Mouse (Mus musculus): ENCODE results near the gene Tmem40. TPM values are rescaled to one million over a fixed set of nuclear protein-coding genes. Genes with fewer than 3 reads are reported as not detected.

Tmem40 gene
- total and polyA plus RNA-seq, 3 experiments, result 13.8 to 16.4 TPM; not detected in 1

GRCm38 (mm10) chr6:115690105-115690504 lies 72.1 kb downstream of the Tmem40 start (continued):
- TF ChIP-seq CHD2 (IDR thresholded peaks at IDR 0.05; ENCODE audit: low read length) (no peak), MYB (IDR thresholded peaks at IDR 0.05; ENCODE audit: low read depth, low read length) (no peak), NELFE (IDR thresholded peaks at IDR 0.05; ENCODE audit: low read depth, low read length) (no peak), RCOR1 (IDR thresholded peaks at IDR 0.05; ENCODE audit: low read depth, low read length) (0 out of 2 replicates have a peak, but pooled peaks have one; percentile 27)

DNA sequence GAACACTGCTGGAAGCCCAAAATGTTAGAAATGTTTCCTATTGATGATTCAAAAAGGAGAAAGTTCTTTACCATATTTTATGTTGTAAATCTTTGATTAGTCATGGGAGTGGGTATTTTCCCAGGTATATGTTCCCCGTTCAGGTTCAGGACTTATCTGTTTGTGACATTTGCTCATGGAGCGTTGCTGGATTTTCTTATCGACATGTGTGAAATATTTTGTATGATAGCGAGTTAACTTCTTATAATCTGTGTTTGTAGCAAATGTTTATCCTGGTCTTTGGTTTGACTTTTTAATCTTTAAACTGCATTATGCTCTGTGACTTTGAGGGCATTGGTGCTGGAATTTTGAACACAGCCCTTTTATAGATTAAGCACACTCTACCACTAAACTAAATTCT lies 73.6 kb downstream of the Tmem40 start:
- Histone ChIP-seq H3K27me3 (ENCODE audit: control insufficient read depth in 1 of 2, insufficient read depth in 2 of 2, low read length in 2 of 2) (no peaks in the 10 kb centered on the region), H3K9ac (ENCODE audit: control insufficient read depth, low read depth, low read length, poor library complexity, severe bottlenecking) (no peak overlapping the region), H3K36me3 (ENCODE audit: control insufficient read depth in 1 of 2, insufficient read depth in 2 of 2, low read length in 2 of 2) (peaks cover 0 to 24% of the 10 kb centered on the region in 2 experiments; a peak in 2 of 4 replicates), H3K4me1 (ENCODE audit: control insufficient read depth in 1 of 2, insufficient read depth in 2 of 2, low read length in 2 of 2) (peaks cover 11 to 32% of the 10 kb centered on the region in 2 experiments), H3K79me2 (ENCODE audit: control insufficient read depth, insufficient read depth, low read length, poor library complexity) (no peaks in the 10 kb centered on the region), H3K4me3 (ENCODE audit: control insufficient read depth in 1 of 2, insufficient read depth in 1 of 2, low read depth in 2 of 2, low read length in 2 of 2) (no peak overlapping the region), H3K27ac (ENCODE audit: control insufficient read depth, low read depth, low read length) (no peak overlapping the region), H3K9me3 (replicated peaks; ENCODE audit: insufficient read depth, low read length) (no peaks in the 10 kb centered on the region)
- DNase-seq (ENCODE audit: low read depth, low spot score), result no peak
- TF ChIP-seq EP300 (IDR thresholded peaks at IDR 0.05; ENCODE audit: low read depth in 1 of 2, low read length in 2 of 2), result peak; percentile 39 to 69; a peak in 3 of 4 replicates
- no peak for TF ChIP-seq MYC (IDR thresholded peaks at IDR 0.05; ENCODE audit: low read depth, low read length)
- TF ChIP-seq RCOR1 (IDR thresholded peaks at IDR 0.05; ENCODE audit: low read depth, low read length), result peak; percentile 66
- no peak for TF ChIP-seq GABPA (IDR thresholded peaks at IDR 0.05; ENCODE audit: low read depth, low read length)
- TF ChIP-seq MXI1 (IDR thresholded peaks at IDR 0.05; ENCODE audit: low read depth, low read length), result no peak
- peak; percentile 77 for TF ChIP-seq TCF12 (IDR thresholded peaks at IDR 0.05; ENCODE audit: low read depth, low read length)
- no peak for TF ChIP-seq UBTF (IDR thresholded peaks at IDR 0.05; ENCODE audit: borderline replicate concordance, insufficient read depth, low read depth, low read length)
- no peak for TF ChIP-seq POLR2A (IDR thresholded peaks at IDR 0.05; ENCODE audit: control insufficient read depth in 1 of 2, insufficient read depth in 1 of 2, low read depth in 1 of 2, low read length in 2 of 2, poor library complexity in 1 of 2)
- no peak for TF ChIP-seq CTCF (IDR thresholded peaks at IDR 0.05 in 2 of 3, conservative IDR thresholded peaks at IDR 0.05 in 1 of 3; ENCODE audit: control insufficient read depth in 1 of 3, insufficient read depth in 1 of 3, low read depth in 2 of 3, low read length in 3 of 3, poor library complexity in 1 of 3, severe bottlenecking in 1 of 3)
- peak; percentile 77 for TF ChIP-seq GATA1 (IDR thresholded peaks at IDR 0.05; ENCODE audit: low read depth, low read length)
- no peak for TF ChIP-seq NELFE (IDR thresholded peaks at IDR 0.05; ENCODE audit: low read depth, low read length)
- no peak for TF ChIP-seq ZMIZ1 (IDR thresholded peaks at IDR 0.05; ENCODE audit: low read depth, low read length)
- TF ChIP-seq MAFK (IDR thresholded peaks at IDR 0.05; ENCODE audit: borderline replicate concordance, low read depth, low read length), result no peak

- H3K79me2 ChIP-seq (ENCODE audit: control insufficient read depth, insufficient read depth, low read length, poor library complexity), result no peaks in the 10 kb centered on the region
- H3K9me3 ChIP-seq (replicated peaks; ENCODE audit: insufficient read depth, low read length), result no peaks in the 10 kb centered on the region
- TF ChIP-seq TAL1 (IDR thresholded peaks at IDR 0.05; ENCODE audit: low read length) (no peak), JUND (IDR thresholded peaks at IDR 0.05; ENCODE audit: low read depth, low read length) (no peak)
- H3K27me3 ChIP-seq (ENCODE audit: control insufficient read depth in 1 of 2, insufficient read depth in 2 of 2, low read length in 2 of 2), result no peaks in the 10 kb centered on the region
- no peak overlapping the region for H3K4me3 ChIP-seq (ENCODE audit: control insufficient read depth in 1 of 2, insufficient read depth in 1 of 2, low read depth in 2 of 2, low read length in 2 of 2)
- peaks cover 0 to 24% of the 10 kb centered on the region in 2 experiments; a peak in 2 of 4 replicates for H3K36me3 ChIP-seq (ENCODE audit: control insufficient read depth in 1 of 2, insufficient read depth in 2 of 2, low read length in 2 of 2)
- no peak overlapping the region for H3K9ac ChIP-seq (ENCODE audit: control insufficient read depth, low read depth, low read length, poor library complexity, severe bottlenecking)
- H3K27ac ChIP-seq (ENCODE audit: control insufficient read depth, low read depth, low read length), result no peak overlapping the region
- peaks cover 11 to 35% of the 10 kb centered on the region in 2 experiments for H3K4me1 ChIP-seq (ENCODE audit: control insufficient read depth in 1 of 2, insufficient read depth in 2 of 2, low read length in 2 of 2)
- DNase-seq (ENCODE audit: low read depth, low spot score), result no peak
Observed at GRCm38 (mm10) chr6:115687753-115688152, 74.5 kb downstream of the Tmem40 start.
